Mouse (Mus musculus) neural tube, embryonic 15.5 days (tissue): ENCODE data around the gene Itga11. TPM values are rescaled to one million over a fixed set of nuclear protein-coding genes. Genes with fewer than 3 reads are reported as not detected.

Experiments used
- ATAC-seq: fragments of 200-750 bp; cut with Nextera tagmentation; 2 replicates; pipeline ENCODE4 v1.8.0; 2017; ENCODE audit warnings: mild to moderate bottlenecking, moderate TSS enrichment, moderate library complexity; ENCODE audit not compliant: low FRiP score
- H3K27ac ChIP-seq: fragments of 300-500 bp; sonication (generic); replicated peaks from 2 replicates; pipeline ENCODE4 v1.5.1; 2015; ENCODE audit warnings: mild to moderate bottlenecking, inconsistent platforms
- H3K27me3 ChIP-seq: fragments of 300-500 bp; sonication (generic); replicated peaks from 2 replicates; pipeline ENCODE4 v1.6.1; 2015; ENCODE audit warnings: inconsistent platforms
- H3K36me3 ChIP-seq: fragments of 300-500 bp; sonication (generic); 2 replicates; pipeline ENCODE4 v1.6.1; 2015; ENCODE audit warnings: inconsistent platforms
- H3K4me1 ChIP-seq: fragments of 300-500 bp; sonication (generic); 2 replicates; pipeline ENCODE4 v1.6.1; 2015; ENCODE audit warnings: inconsistent platforms
- H3K4me2 ChIP-seq: fragments of 300-500 bp; sonication (generic); 2 replicates; pipeline ENCODE4 v1.6.1; 2015; ENCODE audit warnings: inconsistent platforms, mild to moderate bottlenecking, moderate library complexity
- H3K4me3 ChIP-seq: fragments of 300-500 bp; sonication (generic); replicated peaks from 2 replicates; pipeline ENCODE4 v1.5.1; 2015; ENCODE audit warnings: mild to moderate bottlenecking, inconsistent platforms
- H3K9ac ChIP-seq: fragments of 300-500 bp; sonication (generic); replicated peaks from 2 replicates; pipeline ENCODE4 v1.6.1; 2015; ENCODE audit warnings: mild to moderate bottlenecking, inconsistent platforms
- H3K9me3 ChIP-seq: fragments of 300-500 bp; sonication (generic); replicated peaks from 2 replicates; pipeline ENCODE4 v1.6.1; 2016; ENCODE audit warnings: inconsistent platforms
- WGBS: fragments of 180-500 bp; shearing (Covaris S2); methylation state at CpG from one replicate; pipeline ENCODE4 v1.1.7; 2015; ENCODE audit warnings: mixed read lengths; 5-methylcytosine and 5-hydroxymethylcytosine counted together
- polyA plus RNA-seq: library from polyadenylated mRNA; unstranded; fragments of >200 nt; fragmentation: Nextera tagmentation; extraction: Ambion mirVana; gene quantifications from 2 replicates; pipeline ENCODE4 v1.2.1, GENCODE M21; 2015

Itga11 gene
- polyA plus RNA-seq, 1 experiment from 2014 or later: 0.81 TPM

GRCm38 (mm10) chr9:62724175-62724574 lies 46.5 kb downstream of the Itga11 start:
- no peak for ATAC-seq
- H3K4me2 ChIP-seq: no peak overlapping the region
- no peaks in the 10 kb centered on the region for H3K27me3 ChIP-seq
- no peaks in the 10 kb centered on the region for H3K36me3 ChIP-seq
- no peak overlapping the region for H3K27ac ChIP-seq
- peaks cover 13% of the 10 kb centered on the region for H3K4me1 ChIP-seq
- H3K9ac ChIP-seq: no peak overlapping the region
- H3K4me3 ChIP-seq: no peak overlapping the region
- WGBS: 69% methylated on average over 9 of the region's 9 CpGs
- H3K9me3 ChIP-seq: no peaks in the 10 kb centered on the region

GRCm38 (mm10) chr9:62725247-62725646 lies 47.6 kb downstream of the Itga11 start:
- Histone ChIP-seq H3K9ac (no peak overlapping the region), H3K27ac (no peak overlapping the region), H3K36me3 (no peaks in the 10 kb centered on the region), H3K9me3 (no peaks in the 10 kb centered on the region), H3K27me3 (no peaks in the 10 kb centered on the region), H3K4me3 (no peak overlapping the region), H3K4me1 (peaks cover 13% of the 10 kb centered on the region), H3K4me2 (no peak overlapping the region)
- no peak for ATAC-seq
- 9% methylated on average over 5 of the region's 5 CpGs for WGBS

- WGBS: 67% methylated on average over 6 of the region's 6 CpGs
- Histone ChIP-seq H3K27me3 (no peaks in the 10 kb centered on the region), H3K27ac (no peak overlapping the region), H3K9ac (no peak overlapping the region), H3K4me2 (no peak overlapping the region), H3K4me3 (no peak overlapping the region), H3K36me3 (no peaks in the 10 kb centered on the region), H3K9me3 (no peaks in the 10 kb centered on the region), H3K4me1 (peaks cover 13% of the 10 kb centered on the region)
- ATAC-seq: no peak
Measured at GRCm38 (mm10) chr9:62726472-62726871, 48.8 kb downstream of the Itga11 start.

- H3K4me1 ChIP-seq: no peaks in the 10 kb centered on the region
- 57% methylated on average over 7 of the region's 7 CpGs for WGBS
Measured at GRCm38 (mm10) chr9:62744558-62745275, 67.1 kb downstream of the Itga11 start.

GRCm38 (mm10) chr9:62746646-62747045 lies 69.0 kb downstream of the Itga11 start:
- Histone ChIP-seq H3K9ac (no peak overlapping the region), H3K36me3 (no peaks in the 10 kb centered on the region), H3K4me2 (no peak overlapping the region), H3K4me3 (no peak overlapping the region), H3K9me3 (no peaks in the 10 kb centered on the region), H3K27me3 (no peaks in the 10 kb centered on the region), H3K27ac (no peak overlapping the region), H3K4me1 (no peaks in the 10 kb centered on the region)
- ATAC-seq: no peak
- 65% methylated on average over 6 of the region's 6 CpGs for WGBS

More at GRCm38 (mm10) chr9:62744558-62745275, 67.1 kb downstream of the Itga11 start:
- Histone ChIP-seq H3K27me3 (no peaks in the 10 kb centered on the region), H3K27ac (no peak overlapping the region), H3K36me3 (no peaks in the 10 kb centered on the region), H3K9me3 (no peaks in the 10 kb centered on the region), H3K9ac (no peak overlapping the region), H3K4me3 (no peak overlapping the region), H3K4me2 (no peak overlapping the region)
- no peak for ATAC-seq

- Histone ChIP-seq H3K9ac (no peak overlapping the region), H3K4me2 (no peak overlapping the region), H3K4me3 (no peak overlapping the region), H3K9me3 (no peaks in the 10 kb centered on the region), H3K36me3 (no peaks in the 10 kb centered on the region), H3K4me1 (no peaks in the 10 kb centered on the region), H3K27ac (no peak overlapping the region), H3K27me3 (no peaks in the 10 kb centered on the region)
- ATAC-seq: no peak
- 67% methylated on average over 6 of the region's 6 CpGs for WGBS
Measured at GRCm38 (mm10) chr9:62749666-62750065, 72.0 kb downstream of the Itga11 start.

GRCm38 (mm10) chr9:62750381-62750780 lies 72.8 kb downstream of the Itga11 start:
- no peak for ATAC-seq
- WGBS: 91% methylated on average over 11 of the region's 11 CpGs
- Histone ChIP-seq H3K27ac (no peak overlapping the region), H3K36me3 (no peaks in the 10 kb centered on the region), H3K4me1 (no peaks in the 10 kb centered on the region), H3K9me3 (no peaks in the 10 kb centered on the region), H3K4me3 (no peak overlapping the region), H3K4me2 (no peak overlapping the region), H3K9ac (no peak overlapping the region), H3K27me3 (no peaks in the 10 kb centered on the region)

- Histone ChIP-seq H3K9me3 (no peaks in the 10 kb centered on the region), H3K27me3 (no peaks in the 10 kb centered on the region), H3K36me3 (no peaks in the 10 kb centered on the region), H3K27ac (no peak overlapping the region), H3K4me1 (0 out of 2 replicates have a peak, but pooled peaks cover 2% of the 10 kb centered on the region), H3K9ac (no peak overlapping the region), H3K4me3 (no peak overlapping the region), H3K4me2 (no peak overlapping the region)
- no peak for ATAC-seq
- WGBS: 65% methylated on average over 4 of the region's 4 CpGs
Measured at GRCm38 (mm10) chr9:62758288-62758687, 80.7 kb downstream of the Itga11 start.

GRCm38 (mm10) chr9:62759601-62760000 lies 82.0 kb downstream of the Itga11 start:
- WGBS: 67% methylated on average over 3 of the region's 3 CpGs
- ATAC-seq: no peak

GRCm38 (mm10) chr9:62763478-62763877 lies 85.9 kb downstream of the Itga11 start:
- H3K4me2 ChIP-seq: peak overlapping the region; percentile 44
- H3K4me3 ChIP-seq: no peak overlapping the region
- H3K9me3 ChIP-seq: no peaks in the 10 kb centered on the region
- H3K27me3 ChIP-seq: 0 out of 2 replicates have a peak, but pooled peaks cover 4% of the 10 kb centered on the region
- H3K36me3 ChIP-seq: no peaks in the 10 kb centered on the region
- 0 out of 2 replicates have a peak, but pooled peaks have one; percentile 21 for ATAC-seq
- H3K4me1 ChIP-seq: 0 out of 2 replicates have a peak, but pooled peaks cover 3% of the 10 kb centered on the region
- WGBS: 19% methylated on average over 13 of the region's 13 CpGs
- no peak overlapping the region for H3K9ac ChIP-seq
- H3K27ac ChIP-seq: no peak overlapping the region

More at GRCm38 (mm10) chr9:62759601-62760000, 82.0 kb downstream of the Itga11 start:
- H3K4me3 ChIP-seq: no peak overlapping the region
- H3K27me3 ChIP-seq: 0 out of 2 replicates have a peak, but pooled peaks cover 4% of the 10 kb centered on the region
- no peaks in the 10 kb centered on the region for H3K9me3 ChIP-seq
- no peak overlapping the region for H3K9ac ChIP-seq
- H3K36me3 ChIP-seq: no peaks in the 10 kb centered on the region
- H3K4me1 ChIP-seq: 0 out of 2 replicates have a peak, but pooled peaks cover 3% of the 10 kb centered on the region
- H3K27ac ChIP-seq: no peak overlapping the region
- H3K4me2 ChIP-seq: no peak overlapping the region

GRCm38 (mm10) chr9:62765346-62765745 lies 87.7 kb downstream of the Itga11 start:
- H3K9me3 ChIP-seq: no peaks in the 10 kb centered on the region
- H3K4me1 ChIP-seq: 0 out of 2 replicates have a peak, but pooled peaks cover 3% of the 10 kb centered on the region
- H3K4me2 ChIP-seq: no peak overlapping the region
- ATAC-seq: no peak
- 0 out of 2 replicates have a peak, but pooled peaks cover 4% of the 10 kb centered on the region for H3K27me3 ChIP-seq
- no peak overlapping the region for H3K9ac ChIP-seq
- no peak overlapping the region for H3K27ac ChIP-seq
- no peaks in the 10 kb centered on the region for H3K36me3 ChIP-seq
- 74% methylated on average over 4 of the region's 4 CpGs for WGBS
- no peak overlapping the region for H3K4me3 ChIP-seq

- Histone ChIP-seq H3K27ac (no peak overlapping the region), H3K9ac (no peak overlapping the region)
- WGBS: 74% methylated on average over 17 of the region's 17 CpGs
Measured at GRCm38 (mm10) chr9:62767464-62767863, 89.8 kb downstream of the Itga11 start.

More at GRCm38 (mm10) chr9:62767464-62767863, 89.8 kb downstream of the Itga11 start:
- Histone ChIP-seq H3K4me2 (no peak overlapping the region), H3K36me3 (no peaks in the 10 kb centered on the region), H3K4me3 (no peak overlapping the region), H3K4me1 (0 out of 2 replicates have a peak, but pooled peaks cover 3% of the 10 kb centered on the region), H3K9me3 (no peaks in the 10 kb centered on the region), H3K27me3 (0 out of 2 replicates have a peak, but pooled peaks cover 4% of the 10 kb centered on the region)
- no peak for ATAC-seq
